Mouse (Mus musculus) erythroblast, embryonic 14.5 days (primary cell): ENCODE data around the gene Foxp1.

Experiments used
- GATA1 ChIP-seq: IDR thresholded peaks from 2 replicates; pipeline ENCODE4 v1.6.1; 2012; ENCODE audit warnings: low read length, inconsistent platforms, mixed read lengths
- TAL1 ChIP-seq: IDR thresholded peaks from 3 replicates; pipeline ENCODE4 v1.6.1; 2012; ENCODE audit warnings: low read length, inconsistent platforms, mixed read lengths

GRCm38 (mm10) chr6:99520676-99521037 is 1.9 kb downstream of the Foxp1 start:
- TF ChIP-seq TAL1 (no peak), GATA1 (no peak)
